Mouse (Mus musculus) left cerebral cortex, adult 18-20 months (tissue): Measurements from ENCODE around the gene Snrnp27. TPM values are rescaled to one million over a fixed set of nuclear protein-coding genes. Genes with fewer than 3 reads are reported as not detected.

ENCODE experiments used
- total RNA-seq, 2 experiments: library from RNA; stranded (reverse); gene quantifications; 2 replicates each; pipeline ENCODE4 v1.2.3; 2021

Snrnp27 gene
- total RNA-seq, 2 experiments from 2014 or later, result 56.8 to 62.2 TPM

Other genes starting within 250 kb of the Snrnp27 start
- gene C87436, start 246.1 kb downstream of the Snrnp27 start, total RNA-seq, result 10 to 100 TPM; 21.6 to 22.8 TPM
- 100 to 1,000 TPM; 188 to 189 TPM for gene Pcbp1, start 158.2 kb downstream of the Snrnp27 start, total RNA-seq
- 1 to 10 TPM; 1.4 to 1.7 TPM for gene Asprv1, start 56.4 kb downstream of the Snrnp27 start, total RNA-seq
- gene Mxd1, start 15.4 kb downstream of the Snrnp27 start, total RNA-seq, result 10 to 100 TPM; 21.7 to 24.9 TPM
- 10 to 100 TPM; 30.4 to 30.6 TPM for gene Gmcl1, start 48.9 kb upstream of the Snrnp27 start, total RNA-seq
- 10 to 100 TPM in 1 of 2 experiments, 1 to 10 TPM in 1; 9.6 to 10.2 TPM for gene Anxa4, start 109.1 kb upstream of the Snrnp27 start, total RNA-seq
- gene Aak1, start 165.0 kb upstream of the Snrnp27 start, total RNA-seq, result 100 to 1,000 TPM; 406 to 417 TPM